Mouse (Mus musculus) embryonic facial prominence, embryonic 14.5 days (tissue): ENCODE measurements around the gene Cdkn2c. TPM values are rescaled to one million over a fixed set of nuclear protein-coding genes. Genes with fewer than 3 reads are reported as not detected.
A peak's percentile ranks its signal among the peaks of the same experiment; 100 is the strongest.
"Not testable (repeated sequence)": the region's sequence is repeated elsewhere in the genome, so short reads cannot be mapped to it uniquely, and the experiment has no call there.

Experiments used
- ATAC-seq: fragments of 200-750 bp; cut with Nextera tagmentation; 2 replicates; pipeline ENCODE4 v1.8.0; 2017; ENCODE audit warnings: low read depth, moderate number of reproducible peaks, moderate TSS enrichment
- DNase-seq: peaks from one replicate; pipeline ENCODE4 v3.0.0-alpha.2; 2015; ENCODE audit warnings: low spot score
- H3K27ac ChIP-seq: fragments of 300-500 bp; sonication (generic); replicated peaks from 2 replicates; pipeline ENCODE4 v1.5.1; 2014; ENCODE audit warnings: low read depth, mild to moderate bottlenecking, low read length, moderate library complexity
- H3K27me3 ChIP-seq: fragments of 300-500 bp; sonication (generic); replicated peaks from 2 replicates; pipeline ENCODE4 v1.6.1; 2014; ENCODE audit warnings: low read length; ENCODE audit not compliant: control insufficient read depth, insufficient read depth
- H3K36me3 ChIP-seq: fragments of 300-500 bp; sonication (generic); 2 replicates; pipeline ENCODE4 v1.6.1; 2014; ENCODE audit warnings: low read length, mixed read lengths; ENCODE audit not compliant: control insufficient read depth, insufficient read depth
- H3K4me1 ChIP-seq: fragments of 300-500 bp; sonication (generic); 2 replicates; pipeline ENCODE4 v1.6.1; 2014; ENCODE audit warnings: antibody characterized with exemption, low read length; ENCODE audit not compliant: control insufficient read depth, insufficient read depth
- H3K4me2 ChIP-seq: fragments of 300-500 bp; sonication (generic); 2 replicates; pipeline ENCODE4 v1.6.1; 2014; ENCODE audit warnings: low read depth, mild to moderate bottlenecking, low read length, moderate library complexity, mixed read lengths
- H3K4me3 ChIP-seq: fragments of 300-500 bp; sonication (generic); 2 replicates; pipeline ENCODE4 v1.5.1; 2014; ENCODE audit warnings: low read depth, mild to moderate bottlenecking, low read length
- H3K9ac ChIP-seq: fragments of 300-500 bp; sonication (generic); 2 replicates; pipeline ENCODE4 v1.6.1; 2014; ENCODE audit warnings: low read depth, mild to moderate bottlenecking, low read length, moderate library complexity, mixed read lengths
- H3K9me3 ChIP-seq: fragments of 300-500 bp; sonication (generic); 2 replicates; pipeline ENCODE4 v1.6.1; 2016; ENCODE audit warnings: low read length; ENCODE audit not compliant: control insufficient read depth
- WGBS: fragments of 180-500 bp; shearing (Covaris S2); extraction: QIAGEN DNeasy Blood & Tissue Kit; methylation state at CpG from one replicate; pipeline ENCODE4 v1.1.7; 2014; 5-methylcytosine and 5-hydroxymethylcytosine counted together
- polyA plus RNA-seq: library from polyadenylated mRNA; unstranded; fragments of >200 nt; fragmentation: Nextera tagmentation; extraction: Ambion mirVana; gene quantifications from 2 replicates; pipeline ENCODE4 v1.2.1, GENCODE M21; 2014

Cdkn2c gene
- polyA plus RNA-seq = 12.0 and 15.8 TPM in 2 replicates

- H3K9me3 ChIP-seq = no peaks in the 10 kb centered on the region
- peaks cover 23% of the 10 kb centered on the region for H3K27me3 ChIP-seq
- under 1% methylated on average over 49 of the region's 64 CpGs for WGBS
- peak within 1 kb of the TSS; percentile 65 for H3K4me3 ChIP-seq
- H3K4me2 ChIP-seq = peak within 1 kb of the TSS; percentile 97
- peak within 1 kb of the TSS; percentile 92 for H3K27ac ChIP-seq
- no peaks in the 10 kb centered on the region for H3K4me1 ChIP-seq
- no peaks in the 10 kb centered on the region for H3K36me3 ChIP-seq
- ATAC-seq (peak; percentile 97), DNase-seq (peak; percentile 94)
- peak within 1 kb of the TSS; percentile 92 for H3K9ac ChIP-seq
Observed at GRCm38 (mm10) chr4:109666461-109667269, at the start of gene Cdkn2c. Gene Cdkn2c, minus strand, starts transcription at chr4:109667189.

GRCm38 (mm10) chr4:109705349-109705748 lies 38.4 kb upstream of the Cdkn2c start:
- Histone ChIP-seq H3K27me3 (no peaks in the 10 kb centered on the region), H3K9ac (no peak overlapping the region), H3K36me3 (no peaks in the 10 kb centered on the region), H3K9me3 (no peaks in the 10 kb centered on the region), H3K4me3 (no peak overlapping the region), H3K4me2 (no peak overlapping the region), H3K4me1 (no peaks in the 10 kb centered on the region), H3K27ac (no peak overlapping the region)
- DNase-seq = no peak
- no peak for ATAC-seq
- WGBS = 93% methylated on average over 2 of the region's 2 CpGs

GRCm38 (mm10) chr4:109703568-109703967 lies 36.6 kb upstream of the Cdkn2c start:
- H3K4me2 ChIP-seq = no peak overlapping the region
- DNase-seq = peak; percentile 73
- no peak overlapping the region for H3K9ac ChIP-seq
- no peaks in the 10 kb centered on the region for H3K9me3 ChIP-seq
- no peak for ATAC-seq
- H3K4me1 ChIP-seq = no peaks in the 10 kb centered on the region
- H3K27ac ChIP-seq = no peak overlapping the region
- H3K36me3 ChIP-seq = no peaks in the 10 kb centered on the region
- no peak overlapping the region for H3K4me3 ChIP-seq
- H3K27me3 ChIP-seq = no peaks in the 10 kb centered on the region

- H3K9ac ChIP-seq, H3K27me3 ChIP-seq, ATAC-seq, DNase-seq, H3K36me3 ChIP-seq, H3K4me2 ChIP-seq, H3K4me1 ChIP-seq, H3K9me3 ChIP-seq, H3K27ac ChIP-seq, H3K4me3 ChIP-seq: not testable (repeated sequence)
- 94% methylated on average over 3 of the region's 3 CpGs for WGBS
Observed at GRCm38 (mm10) chr4:109700727-109701126, 33.7 kb upstream of the Cdkn2c start.

GRCm38 (mm10) chr4:109692674-109693073 lies 25.7 kb upstream of the Cdkn2c start:
- Histone ChIP-seq H3K4me2 (no peak overlapping the region), H3K4me1 (no peaks in the 10 kb centered on the region), H3K9me3 (peaks cover 13% of the 10 kb centered on the region), H3K4me3 (no peak overlapping the region), H3K36me3 (0 out of 2 replicates have a peak, but pooled peaks cover 5% of the 10 kb centered on the region), H3K27ac (no peak overlapping the region), H3K27me3 (no peaks in the 10 kb centered on the region), H3K9ac (no peak overlapping the region)
- DNase-seq = no peak
- no peak for ATAC-seq

- no peaks in the 10 kb centered on the region for H3K27me3 ChIP-seq
- WGBS = 58% methylated on average over 2 of the region's 2 CpGs
- DNase-seq = no peak
- no peaks in the 10 kb centered on the region for H3K36me3 ChIP-seq
- no peak overlapping the region for H3K4me3 ChIP-seq
- H3K4me1 ChIP-seq = no peaks in the 10 kb centered on the region
- no peak for ATAC-seq
- H3K27ac ChIP-seq = no peak overlapping the region
- no peak overlapping the region for H3K4me2 ChIP-seq
- H3K9me3 ChIP-seq = no peaks in the 10 kb centered on the region
- no peak overlapping the region for H3K9ac ChIP-seq
Observed at GRCm38 (mm10) chr4:109683561-109683960, 16.6 kb upstream of the Cdkn2c start.

GRCm38 (mm10) chr4:109677221-109677620 lies 10.2 kb upstream of the Cdkn2c start:
- DNase-seq (no peak), ATAC-seq (no peak; the same call in 1 of the 2 replicates)
- 1% methylated on average over 3 of the region's 3 CpGs for WGBS
- H3K27ac ChIP-seq = peak overlapping the region; percentile 94
- peak overlapping the region; percentile 81 for H3K4me3 ChIP-seq
- H3K27me3 ChIP-seq = no peaks in the 10 kb centered on the region
- H3K9ac ChIP-seq = peak overlapping the region; percentile 86
- no peaks in the 10 kb centered on the region for H3K36me3 ChIP-seq
- 0 out of 2 replicates have a peak, but pooled peaks cover 4% of the 10 kb centered on the region for H3K4me1 ChIP-seq
- H3K4me2 ChIP-seq = peak overlapping the region; percentile 61
- no peaks in the 10 kb centered on the region for H3K9me3 ChIP-seq

- H3K27ac ChIP-seq = peak within 1 kb of the TSS; percentile 94
- 0 out of 2 replicates have a peak, but pooled peaks cover 4% of the 10 kb centered on the region for H3K4me1 ChIP-seq
- no peaks in the 10 kb centered on the region for H3K9me3 ChIP-seq
- DNase-seq (peak; percentile 99), ATAC-seq (peak; percentile 97)
- H3K4me3 ChIP-seq = peak within 1 kb of the TSS; percentile 81
- H3K27me3 ChIP-seq = no peaks in the 10 kb centered on the region
- under 1% methylated on average over 38 of the region's 107 CpGs for WGBS
- H3K36me3 ChIP-seq = no peaks in the 10 kb centered on the region
- peak within 1 kb of the TSS; percentile 61 for H3K4me2 ChIP-seq
- peak within 1 kb of the TSS; percentile 86 for H3K9ac ChIP-seq
Observed at GRCm38 (mm10) chr4:109676218-109677215, 9.5 kb upstream of the Cdkn2c start, which contains the start of gene Faf1. Gene Faf1, plus strand, starts transcription at chr4:109676588.
